Mouse (Mus musculus) adrenal gland, postnatal 25 days (tissue): ENCODE results near the gene Serpinb1a. TPM values are rescaled to one million over a fixed set of nuclear protein-coding genes. Genes with fewer than 3 reads are reported as not detected.

Experiments
- DNase-seq: peaks from one replicate; pipeline ENCODE4 v3.0.0; 2021; ENCODE audit warnings: mixed read lengths
- total RNA-seq: library from RNA; stranded (reverse); gene quantifications from 2 replicates; pipeline ENCODE4 v1.2.3, GENCODE M21; 2021

Gene Serpinb1a
- total RNA-seq, 1 experiment from 2014 or later: 180 TPM

GRCm38 (mm10) chr13:32834513-32834912 lies 16.5 kb downstream of the Serpinb1a start:
- DNase-seq: no peak

DNA sequence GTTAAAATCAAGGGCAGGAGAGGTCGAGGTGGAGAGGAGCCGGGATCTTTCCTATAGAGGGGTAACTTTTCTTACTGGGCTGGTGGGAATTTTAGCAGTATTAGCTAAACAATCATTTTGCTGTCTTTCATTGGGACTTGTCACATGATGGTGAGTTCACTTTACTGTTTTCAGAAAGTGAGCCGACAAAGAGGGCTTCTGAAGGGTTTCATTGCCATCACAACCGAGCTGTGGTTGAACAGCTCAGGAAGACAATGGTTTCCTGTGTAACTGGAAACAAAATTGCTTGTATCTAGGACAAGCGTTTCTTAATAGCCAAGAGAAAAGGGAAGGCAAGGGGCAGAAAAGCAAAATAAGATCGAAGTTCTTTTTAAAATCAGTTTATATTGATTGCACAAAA lies 17.7 kb downstream of the Serpinb1a start:
- DNase-seq: no peak

- no peak for DNase-seq
Observed at GRCm38 (mm10) chr13:32832776-32833175, 18.2 kb downstream of the Serpinb1a start.

GRCm38 (mm10) chr13:32831505-32832273 lies 19.3 kb downstream of the Serpinb1a start:
- no peak for DNase-seq

DNA sequence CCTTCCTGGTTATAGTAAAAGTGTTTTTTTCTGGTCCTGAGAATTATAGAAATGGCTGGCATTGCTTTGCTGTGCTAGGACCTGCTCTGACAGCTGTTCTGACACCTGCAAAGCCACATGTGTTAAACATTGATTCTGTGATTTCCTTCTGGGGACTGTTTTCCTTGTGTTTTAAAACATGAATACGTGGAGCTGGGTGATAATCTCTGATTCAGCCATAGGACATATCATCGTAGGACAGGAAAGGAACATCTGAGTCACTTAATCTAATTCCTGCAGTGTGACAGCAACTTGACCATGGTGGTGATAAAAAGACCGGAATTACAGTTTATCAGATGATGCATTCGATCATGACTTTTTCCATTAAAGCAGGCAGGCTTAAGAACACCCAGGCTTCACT lies 22.1 kb downstream of the Serpinb1a start:
- DNase-seq: no peak

DNA sequence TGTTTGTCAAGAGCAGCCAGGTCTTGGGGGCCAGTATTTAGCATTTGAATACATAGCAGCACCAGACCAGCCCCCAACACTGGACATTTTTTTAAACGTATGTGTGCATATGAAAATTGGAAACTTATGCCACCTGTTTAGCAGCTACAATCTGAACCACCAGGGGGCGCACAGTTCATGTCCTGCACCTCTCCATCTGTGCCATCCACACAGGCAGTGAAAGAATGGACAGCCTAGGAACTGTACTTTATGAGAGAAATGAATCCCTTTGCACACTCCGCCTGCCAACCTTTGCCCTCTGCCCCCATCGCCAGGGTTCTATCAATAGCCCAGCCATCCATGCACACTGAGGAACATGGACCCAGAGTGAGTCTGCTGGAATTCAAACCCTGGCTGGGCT lies 23.0 kb downstream of the Serpinb1a start:
- peak; percentile 82 for DNase-seq

DNA sequence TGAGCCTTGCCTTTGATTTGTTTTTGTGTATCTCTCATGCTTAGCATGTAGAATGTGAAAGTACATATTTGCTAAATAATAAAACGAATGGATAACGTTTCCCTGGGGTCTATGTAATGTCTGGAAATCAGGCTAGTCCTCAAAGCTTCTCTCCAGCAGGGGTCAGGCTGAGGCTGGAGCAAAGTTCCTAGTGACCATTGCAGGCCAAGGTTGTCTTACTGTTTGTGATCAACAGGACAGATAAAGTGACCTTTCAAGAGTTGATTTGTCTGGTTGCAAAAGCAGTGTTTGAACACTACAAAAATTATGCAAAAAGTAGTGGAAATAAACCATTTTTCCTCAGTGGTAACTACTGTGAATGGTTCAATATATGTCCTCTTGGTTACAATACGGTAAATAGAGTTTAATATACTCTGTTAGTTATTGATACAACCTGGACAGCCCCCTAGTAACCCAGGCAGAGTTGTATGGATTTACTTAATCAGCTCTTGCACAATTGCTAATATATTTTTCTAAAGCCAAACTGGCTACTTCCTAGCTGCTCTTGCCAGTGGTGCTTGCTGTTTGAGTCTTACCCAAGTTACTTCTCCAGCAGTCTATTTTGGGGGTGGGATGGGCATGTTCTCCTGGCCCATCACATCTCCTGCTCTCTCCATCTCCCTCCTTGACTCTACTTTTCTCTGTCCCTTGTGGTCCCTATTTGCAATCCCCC lies 23.7 kb downstream of the Serpinb1a start:
- peak; percentile 53 for DNase-seq

DNA sequence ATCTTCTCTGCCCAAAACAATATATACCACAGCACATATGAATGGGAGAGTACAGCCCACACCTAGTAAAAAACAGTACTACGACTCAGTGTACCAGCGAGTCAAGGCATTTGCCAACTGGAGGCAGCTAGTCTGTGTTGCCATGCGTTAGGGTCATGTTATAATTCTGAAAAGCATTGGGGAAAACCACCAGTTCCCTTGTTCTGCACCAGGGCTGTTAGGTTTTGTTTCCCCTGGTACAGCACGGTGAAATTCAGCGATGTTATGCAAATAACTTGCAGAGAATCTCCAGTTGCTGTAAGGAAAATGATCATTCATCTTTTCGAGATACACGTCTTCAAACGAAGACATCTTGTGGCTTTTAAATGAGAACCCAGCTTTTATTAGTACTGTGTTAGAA lies 25.4 kb downstream of the Serpinb1a start:
- no peak for DNase-seq

GRCm38 (mm10) chr13:32824377-32825330 lies 26.3 kb downstream of the Serpinb1a start:
- no peak for DNase-seq

GRCm38 (mm10) chr13:32823126-32823525 lies 27.9 kb downstream of the Serpinb1a start:
- no peak for DNase-seq

- no peak for DNase-seq
Observed at GRCm38 (mm10) chr13:32821671-32822070, 29.3 kb downstream of the Serpinb1a start.

GRCm38 (mm10) chr13:32819926-32820325 lies 31.1 kb downstream of the Serpinb1a start:
- no peak for DNase-seq

- no peak for DNase-seq
Observed at GRCm38 (mm10) chr13:32819241-32819640, 31.7 kb downstream of the Serpinb1a start.

DNA sequence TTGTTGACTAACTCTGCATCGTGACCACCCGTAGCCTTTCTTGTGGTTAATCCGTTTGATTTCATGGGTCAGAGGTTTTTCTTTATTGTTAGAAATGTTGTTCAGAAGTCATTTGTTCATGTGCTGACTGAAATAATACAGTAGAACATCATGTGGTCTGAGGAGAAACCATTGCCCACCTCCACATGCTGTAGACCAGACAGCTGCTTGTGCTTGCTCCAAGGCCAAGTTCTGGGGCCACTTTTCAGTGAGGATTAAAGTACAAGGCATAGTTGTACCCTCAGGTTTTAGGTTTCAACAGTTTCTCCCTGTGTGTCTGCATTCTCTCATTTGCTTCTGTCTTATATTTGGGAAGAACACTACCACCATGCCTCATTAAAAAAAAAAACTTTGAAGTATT lies 43.4 kb downstream of the Serpinb1a start:
- no peak for DNase-seq

DNA sequence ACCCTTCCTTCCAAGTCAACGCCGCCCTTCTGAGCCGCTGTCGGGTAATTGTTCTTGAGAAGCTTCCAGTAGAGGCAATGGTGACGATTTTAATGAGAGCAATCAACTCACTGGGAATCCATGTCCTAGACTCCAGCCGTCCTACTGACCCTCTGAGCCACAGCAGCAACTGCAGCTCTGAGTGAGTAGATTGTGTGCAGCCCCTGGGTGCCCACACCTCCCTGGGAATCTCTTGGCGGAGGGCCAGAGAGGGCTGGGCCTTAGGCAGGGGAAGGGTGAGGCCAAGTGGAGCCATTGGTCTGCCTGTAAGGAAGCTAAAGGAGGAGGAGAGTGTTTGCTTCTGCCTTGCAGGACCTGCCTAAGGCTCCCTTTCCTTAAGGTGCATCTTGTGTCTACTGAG lies 44.2 kb downstream of the Serpinb1a start:
- DNase-seq: peak; percentile 19

- DNase-seq: no peak
Observed at GRCm38 (mm10) chr13:32803701-32804345, 47.2 kb downstream of the Serpinb1a start.

- DNase-seq: peak; percentile 51
Observed at GRCm38 (mm10) chr13:32802259-32803081, 48.5 kb downstream of the Serpinb1a start, which contains the start of gene D930007J09Rik. TSS of gene D930007J09Rik (minus strand) at chr13:32802849.

- peak; percentile 94 for DNase-seq
Observed at GRCm38 (mm10) chr13:32801693-32802221, 49.2 kb downstream of the Serpinb1a start, which contains the start of gene Wrnip1. TSS of gene Wrnip1 (plus strand) at chr13:32802038.

DNA sequence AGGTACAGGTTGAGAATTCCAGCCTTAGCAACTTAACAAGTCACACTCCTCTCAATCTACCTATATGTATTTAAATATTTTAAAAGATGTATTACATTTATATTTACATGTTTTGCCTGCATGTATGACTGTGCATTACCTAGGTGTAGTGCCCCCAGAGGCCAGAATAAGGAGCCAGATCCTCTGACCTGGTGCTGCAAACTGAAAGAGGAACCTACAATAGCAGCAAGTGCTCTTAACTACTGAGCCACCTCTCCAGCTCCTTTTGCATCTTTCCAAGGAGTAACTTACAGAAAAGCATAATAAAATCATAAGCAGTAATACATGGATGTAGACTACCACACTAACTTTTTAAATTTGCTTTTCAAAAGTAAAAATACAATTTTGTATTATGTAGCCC lies 50.1 kb downstream of the Serpinb1a start:
- no peak for DNase-seq

DNA sequence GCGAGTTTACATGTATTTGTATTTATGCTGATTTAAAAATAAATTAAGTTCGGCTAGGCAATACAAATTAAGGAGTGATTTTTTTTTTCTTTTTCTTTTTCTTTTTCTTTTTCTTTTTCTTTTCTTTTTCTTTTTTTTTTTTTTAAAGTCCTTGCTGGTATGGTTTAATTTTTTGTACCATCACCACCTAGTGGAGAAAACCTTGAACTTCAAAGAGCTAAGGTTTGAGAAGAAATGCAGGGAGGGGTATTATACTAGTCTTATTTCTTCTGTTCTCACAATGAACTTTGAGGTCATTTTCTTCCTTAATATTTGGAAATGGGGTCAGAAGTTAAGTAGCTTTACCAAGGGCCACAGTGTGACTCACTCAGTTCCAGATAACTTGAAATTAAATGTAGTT lies 51.9 kb downstream of the Serpinb1a start:
- DNase-seq: no peak

GRCm38 (mm10) chr13:32797085-32797484 lies 53.9 kb downstream of the Serpinb1a start:
- no peak for DNase-seq
